Mouse (Mus musculus) thymus, adult 2 months (tissue): Measurements from ENCODE around the gene AW551984.

ENCODE experiments used
- CTCF ChIP-seq: fragments of 200-500 bp; IDR thresholded peaks from 2 replicates; pipeline ENCODE4 v1.5.1; 2012; ENCODE audit warnings: mild to moderate bottlenecking, control low read depth, low read length, moderate library complexity, borderline replicate concordance; ENCODE audit not compliant: control insufficient read depth, poor library complexity, insufficient read depth; ENCODE audit errors: extremely low read depth
- POLR2A ChIP-seq: fragments of 200-500 bp; IDR thresholded peaks from 2 replicates; pipeline ENCODE4 v1.6.1; 2012; ENCODE audit warnings: mild to moderate bottlenecking, low read length, control low read depth, moderate library complexity; ENCODE audit not compliant: control insufficient read depth, poor library complexity, insufficient read depth; ENCODE audit errors: extremely low read depth

DNA sequence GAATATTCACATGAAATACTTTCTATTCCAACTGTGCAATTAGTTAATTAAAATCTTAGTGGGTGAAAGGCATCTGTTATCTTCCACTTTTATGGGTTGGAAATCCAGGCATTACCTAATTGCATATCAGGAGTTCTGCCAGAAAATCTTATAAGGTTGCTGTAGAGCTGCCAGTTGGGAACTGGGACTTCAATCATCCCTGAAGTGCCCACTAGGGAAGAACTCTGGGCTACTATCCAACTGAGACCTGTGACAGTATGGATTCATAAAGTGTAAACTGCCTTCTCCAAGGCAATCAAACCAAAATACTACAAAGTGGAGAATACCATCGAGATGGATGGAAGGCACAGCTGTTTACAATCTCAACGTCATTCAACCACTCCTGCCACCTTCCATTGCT, 50.3 kb downstream of the AW551984 start, which contains the start of gene Olfr958:
- TF ChIP-seq CTCF (no peak), POLR2A (no peak)
